ENCODE assay signal across 22 mouse cellular contexts in genomic region chr6:83058725-83059124, GRCm38 (mm10). TPM values are rescaled to one million over a fixed set of nuclear protein-coding genes. Genes with fewer than 3 reads are reported as not detected.
DNase-seq lines count a peak whose midpoint lies in the region; ATAC-seq and TF ChIP-seq lines count a peak whose summit lies in the region.
"Had no signal": no experiment of that assay in that cellular context is flagged by ENCODE, and none has a peak within 500 bp of the region (broad histone marks: within the 10 kb centered on the region; RNA-seq: fewer than 3 reads in every experiment).

No protein-coding gene starts in this region.

- TF ChIP-seq CTCF in stomach, postnatal 0 days (IDR thresholded peaks at IDR 0.05; ENCODE audit: low read depth): no peak

- no peak overlapping the region for H3K27ac ChIP-seq in midbrain, embryonic 12.5 days (replicated peaks)
- H3K27ac ChIP-seq in midbrain, embryonic 11.5 days (ENCODE audit: low read depth, low read length): no peak overlapping the region
- H3K27ac ChIP-seq in liver, embryonic 16.5 days (ENCODE audit: low read length): no peak overlapping the region
- H3K27ac ChIP-seq in stomach, postnatal 0 days (replicated peaks): peak overlapping the region; percentile 53; the same call in 1 of the 2 replicates
- H3K27ac ChIP-seq in forebrain, embryonic 16.5 days (ENCODE audit: low read length): no peak overlapping the region
- H3K27ac ChIP-seq: embryonic facial prominence, embryonic 12.5 days; forebrain, embryonic 15.5 days; limb, embryonic 10.5 days; midbrain, embryonic 10.5 days; neural tube, embryonic 13.5 days had no signal

- peaks cover 62% of the 10 kb centered on the region for H3K36me3 ChIP-seq in erythroblast, embryonic 14.5 days (ENCODE audit: control insufficient read depth)
- peaks cover 19% of the 10 kb centered on the region for H3K36me3 ChIP-seq in midbrain, embryonic 12.5 days
- peaks cover 5% of the 10 kb centered on the region; the same call in 1 of the 2 replicates for H3K36me3 ChIP-seq in midbrain, embryonic 11.5 days (ENCODE audit: control insufficient read depth, insufficient read depth, low read length)
- H3K36me3 ChIP-seq in liver, embryonic 16.5 days (ENCODE audit: control insufficient read depth, insufficient read depth): peaks cover 15% of the 10 kb centered on the region
- peaks cover 11% of the 10 kb centered on the region for H3K36me3 ChIP-seq in stomach, postnatal 0 days (ENCODE audit: control insufficient read depth, insufficient read depth, low read length)
- H3K36me3 ChIP-seq in forebrain, embryonic 16.5 days (ENCODE audit: control insufficient read depth, insufficient read depth): no peaks in the 10 kb centered on the region

- peaks cover 31% of the 10 kb centered on the region for H3K27me3 ChIP-seq in erythroblast, embryonic 14.5 days (ENCODE audit: control insufficient read depth)
- peaks cover 43% of the 10 kb centered on the region for H3K27me3 ChIP-seq in midbrain, embryonic 12.5 days
- peaks cover 14% of the 10 kb centered on the region for H3K27me3 ChIP-seq in midbrain, embryonic 11.5 days (ENCODE audit: control insufficient read depth, insufficient read depth, low read length)
- peaks cover 24% of the 10 kb centered on the region for H3K27me3 ChIP-seq in liver, embryonic 16.5 days (ENCODE audit: control insufficient read depth, insufficient read depth, low read depth, low read length)
- H3K27me3 ChIP-seq in stomach, postnatal 0 days (ENCODE audit: control insufficient read depth, insufficient read depth, low read length): no peaks in the 10 kb centered on the region
- peaks cover 27% of the 10 kb centered on the region for H3K27me3 ChIP-seq in forebrain, embryonic 16.5 days (replicated peaks; ENCODE audit: control insufficient read depth, insufficient read depth, low read length)

- peak overlapping the region; percentile 45 for H3K4me3 ChIP-seq in erythroblast, embryonic 14.5 days (replicated peaks)
- no peak overlapping the region for H3K4me3 ChIP-seq in midbrain, embryonic 12.5 days
- H3K4me3 ChIP-seq in midbrain, embryonic 11.5 days (ENCODE audit: low read depth, low read length): no peak overlapping the region
- peak overlapping the region; percentile 38 for H3K4me3 ChIP-seq in liver, embryonic 16.5 days (ENCODE audit: low read depth, low read length)
- no peak overlapping the region for H3K4me3 ChIP-seq in stomach, postnatal 0 days (ENCODE audit: low read depth, low read length)
- no peak overlapping the region for H3K4me3 ChIP-seq in forebrain, embryonic 16.5 days (replicated peaks; ENCODE audit: low read length)
- H3K4me3 ChIP-seq: embryonic facial prominence, embryonic 12.5 days; forebrain, embryonic 15.5 days; limb, embryonic 10.5 days; midbrain, embryonic 10.5 days; neural tube, embryonic 13.5 days had no signal

- DNase-seq in midbrain, embryonic 11.5 days (ENCODE audit: low spot score, missing footprints): no peak
- DNase-seq in stomach, postnatal 0 days (ENCODE audit: low spot score): no peak
- DNase-seq: cerebellum, adult 8-10 months; gastrocnemius, postnatal 36 days; kidney, postnatal 36 days; lung, embryonic 14.5 days; lung, postnatal 36 days; right cerebral cortex, adult 18-20 months had no signal

- H3K9ac ChIP-seq in midbrain, embryonic 12.5 days (replicated peaks): 0 out of 2 replicates have a peak overlapping the region, but pooled peaks have one; percentile 31
- H3K9ac ChIP-seq in midbrain, embryonic 11.5 days (ENCODE audit: low read length): no peak overlapping the region
- no peak overlapping the region; the same call in 1 of the 2 replicates for H3K9ac ChIP-seq in liver, embryonic 16.5 days (ENCODE audit: low read depth, low read length)
- H3K9ac ChIP-seq in stomach, postnatal 0 days (ENCODE audit: low read length): 0 out of 2 replicates have a peak overlapping the region, but pooled peaks have one; percentile 27
- no peak overlapping the region for H3K9ac ChIP-seq in forebrain, embryonic 16.5 days (replicated peaks; ENCODE audit: low read depth, low read length)
- H3K9ac ChIP-seq: embryonic facial prominence, embryonic 12.5 days; forebrain, embryonic 15.5 days; lung, embryonic 14.5 days; neural tube, embryonic 13.5 days had no signal

- H3K4me2 ChIP-seq in midbrain, embryonic 12.5 days (replicated peaks): no peak overlapping the region
- no peak overlapping the region for H3K4me2 ChIP-seq in midbrain, embryonic 11.5 days
- peak overlapping the region; percentile 30 for H3K4me2 ChIP-seq in liver, embryonic 16.5 days (ENCODE audit: low read depth, low read length)
- H3K4me2 ChIP-seq in stomach, postnatal 0 days (replicated peaks; ENCODE audit: low read depth): peak overlapping the region; percentile 43
- no peak overlapping the region for H3K4me2 ChIP-seq in forebrain, embryonic 16.5 days (ENCODE audit: low read length)
- H3K4me2 ChIP-seq: embryonic facial prominence, embryonic 12.5 days; forebrain, embryonic 15.5 days; lung, embryonic 14.5 days; neural tube, embryonic 13.5 days had no signal

- TF ChIP-seq EP300 in stomach, postnatal 0 days (optimal IDR thresholded peaks at IDR 0.05): no peak

- ATAC-seq in erythroblast, adult 5-6 weeks (replicated peaks; ENCODE audit: low FRiP score, poor library complexity, severe bottlenecking): no peak
- ATAC-seq in midbrain, embryonic 12.5 days (ENCODE audit: low FRiP score, low read depth): no peak
- ATAC-seq in midbrain, embryonic 11.5 days (ENCODE audit: low FRiP score): no peak
- no peak for ATAC-seq in liver, embryonic 16.5 days (ENCODE audit: low read depth)
- ATAC-seq in stomach, postnatal 0 days (ENCODE audit: low FRiP score, low TSS enrichment): no peak
- ATAC-seq in forebrain, embryonic 16.5 days: no peak
- no peak for ATAC-seq in cerebellum, adult (ENCODE audit: insufficient number of reproducible peaks, low FRiP score, low TSS enrichment)
- ATAC-seq: forebrain, embryonic 15.5 days; inflammation-experienced regulatory T-cells, adult 6 months had no signal

- no peaks in the 10 kb centered on the region for H3K9me3 ChIP-seq in erythroblast, embryonic 14.5 days (ENCODE audit: control insufficient read depth, low read length)
- no peaks in the 10 kb centered on the region for H3K9me3 ChIP-seq in midbrain, embryonic 12.5 days
- H3K9me3 ChIP-seq in midbrain, embryonic 11.5 days (ENCODE audit: control insufficient read depth, low read length): no peaks in the 10 kb centered on the region
- H3K9me3 ChIP-seq in liver, embryonic 16.5 days (replicated peaks; ENCODE audit: control insufficient read depth, low read length): no peaks in the 10 kb centered on the region
- H3K9me3 ChIP-seq in stomach, postnatal 0 days (ENCODE audit: control insufficient read depth, low read length): no peaks in the 10 kb centered on the region
- H3K9me3 ChIP-seq in forebrain, embryonic 16.5 days (ENCODE audit: control insufficient read depth, low read length): no peaks in the 10 kb centered on the region
- H3K9me3 ChIP-seq: embryonic facial prominence, embryonic 12.5 days; forebrain, embryonic 15.5 days; G1E; limb, embryonic 10.5 days; midbrain, embryonic 10.5 days; neural tube, embryonic 13.5 days had no signal

- peaks cover 44% of the 10 kb centered on the region for H3K4me1 ChIP-seq in erythroblast, embryonic 14.5 days (ENCODE audit: control insufficient read depth)
- peaks cover 11% of the 10 kb centered on the region for H3K4me1 ChIP-seq in midbrain, embryonic 12.5 days
- peaks cover 8% of the 10 kb centered on the region for H3K4me1 ChIP-seq in midbrain, embryonic 11.5 days (ENCODE audit: control insufficient read depth, insufficient read depth, low read length)
- peaks cover 15% of the 10 kb centered on the region for H3K4me1 ChIP-seq in liver, embryonic 16.5 days (ENCODE audit: control insufficient read depth, low read depth, low read length)
- H3K4me1 ChIP-seq in stomach, postnatal 0 days (replicated peaks; ENCODE audit: control insufficient read depth, insufficient read depth): no peaks in the 10 kb centered on the region; the same call in 1 of the 2 replicates
- H3K4me1 ChIP-seq in forebrain, embryonic 16.5 days (replicated peaks; ENCODE audit: control insufficient read depth, insufficient read depth, low read length): peaks cover 10% of the 10 kb centered on the region

- WGBS in midbrain, embryonic 12.5 days: 64% methylated on average over 2 of the region's 2 CpGs
- 73% methylated on average over 2 of the region's 2 CpGs for WGBS in midbrain, embryonic 11.5 days
- WGBS in liver, embryonic 16.5 days (ENCODE audit: insufficient replicate concordance): 70% methylated on average over 2 of the region's 2 CpGs
- WGBS in stomach, postnatal 0 days: 92% methylated on average over 2 of the region's 2 CpGs
- 73% methylated on average over 2 of the region's 2 CpGs for whole genome bisulfite sequencing in forebrain, embryonic 16.5 days

RNA-seq across cellular contexts. Expression of gene Dqx1, which starts 1.1 kb away (rescaled TPM):
- 0.14 and 0.18 TPM in 2 replicates for polyA plus RNA-seq in erythroblast, embryonic 14.5 days (2012)
- total RNA-seq in erythroblast, adult 5-6 weeks (2015; ENCODE audit: low replicate concordance): 1.7 and 3.5 TPM in 2 replicates
- total RNA-seq in erythroblast, adult 5-6 weeks (2017; ENCODE audit: low replicate concordance): 4.2 and 6.7 TPM in 2 replicates
- 0.93 and 1.1 TPM in 2 replicates for polyA plus RNA-seq in midbrain, embryonic 12.5 days (2016; fragmentation: Nextera tagmentation; extraction: Ambion mirVana)
- polyA plus RNA-seq in midbrain, embryonic 11.5 days (2014; fragmentation: Nextera tagmentation; extraction: Ambion mirVana): 0.43 and 0.68 TPM in 2 replicates
- polyA plus RNA-seq in liver, embryonic 16.5 days (2015; fragmentation: Nextera tagmentation; extraction: Ambion mirVana): 9.0 and 9.3 TPM in 2 replicates
- polyA plus RNA-seq in stomach, postnatal 0 days (2015; fragmentation: Nextera tagmentation; extraction: Ambion mirVana): 5.4 and 5.8 TPM in 2 replicates
- 0.30 and 0.31 TPM in 2 replicates for polyA plus RNA-seq in forebrain, embryonic 16.5 days (2015; fragmentation: Nextera tagmentation; extraction: Ambion mirVana)

RNA-seq across cellular contexts. Expression of gene Htra2, which starts 3.7 kb away (rescaled TPM):
- polyA plus RNA-seq in erythroblast, embryonic 14.5 days (2012): 6.2 and 6.6 TPM in 2 replicates
- 69.4 and 97.8 TPM in 2 replicates for total RNA-seq in erythroblast, adult 5-6 weeks (2015; ENCODE audit: low replicate concordance)
- 41.9 and 57.7 TPM in 2 replicates for total RNA-seq in erythroblast, adult 5-6 weeks (2017; ENCODE audit: low replicate concordance)
- 63.2 and 63.9 TPM in 2 replicates for polyA plus RNA-seq in midbrain, embryonic 12.5 days (2016; fragmentation: Nextera tagmentation; extraction: Ambion mirVana)
- polyA plus RNA-seq in midbrain, embryonic 11.5 days (2014; fragmentation: Nextera tagmentation; extraction: Ambion mirVana): 28.2 and 30.0 TPM in 2 replicates
- 72.0 and 72.4 TPM in 2 replicates for polyA plus RNA-seq in liver, embryonic 16.5 days (2015; fragmentation: Nextera tagmentation; extraction: Ambion mirVana)
- polyA plus RNA-seq in stomach, postnatal 0 days (2015; fragmentation: Nextera tagmentation; extraction: Ambion mirVana): 31.3 and 35.7 TPM in 2 replicates
- 70.7 and 77.8 TPM in 2 replicates for polyA plus RNA-seq in forebrain, embryonic 16.5 days (2015; fragmentation: Nextera tagmentation; extraction: Ambion mirVana)

RNA-seq across cellular contexts. Expression of gene Aup1, which starts 4.4 kb away (rescaled TPM):
- polyA plus RNA-seq in erythroblast, embryonic 14.5 days (2012): 310 and 339 TPM in 2 replicates
- total RNA-seq in erythroblast, adult 5-6 weeks (2015; ENCODE audit: low replicate concordance): 197 and 242 TPM in 2 replicates
- 212 and 218 TPM in 2 replicates for total RNA-seq in erythroblast, adult 5-6 weeks (2017; ENCODE audit: low replicate concordance)
- 150 and 159 TPM in 2 replicates for polyA plus RNA-seq in midbrain, embryonic 12.5 days (2016; fragmentation: Nextera tagmentation; extraction: Ambion mirVana)
- 109 and 111 TPM in 2 replicates for polyA plus RNA-seq in midbrain, embryonic 11.5 days (2014; fragmentation: Nextera tagmentation; extraction: Ambion mirVana)
- polyA plus RNA-seq in liver, embryonic 16.5 days (2015; fragmentation: Nextera tagmentation; extraction: Ambion mirVana): 180 and 190 TPM in 2 replicates
- polyA plus RNA-seq in stomach, postnatal 0 days (2015; fragmentation: Nextera tagmentation; extraction: Ambion mirVana): 135 and 150 TPM in 2 replicates
- 157 and 186 TPM in 2 replicates for polyA plus RNA-seq in forebrain, embryonic 16.5 days (2015; fragmentation: Nextera tagmentation; extraction: Ambion mirVana)

RNA-seq across cellular contexts. Expression of gene Tlx2, which starts 11.4 kb away (rescaled TPM):
- not detected in 2 replicates for polyA plus RNA-seq in erythroblast, embryonic 14.5 days (2012)
- not detected in 2 replicates for total RNA-seq in erythroblast, adult 5-6 weeks (2015; ENCODE audit: low replicate concordance)
- total RNA-seq in erythroblast, adult 5-6 weeks (2017; ENCODE audit: low replicate concordance): not detected in 2 replicates
- not detected in 2 replicates for polyA plus RNA-seq in midbrain, embryonic 12.5 days (2016; fragmentation: Nextera tagmentation; extraction: Ambion mirVana)
- not detected in 2 replicates for polyA plus RNA-seq in midbrain, embryonic 11.5 days (2014; fragmentation: Nextera tagmentation; extraction: Ambion mirVana)
- not detected in 2 replicates for polyA plus RNA-seq in liver, embryonic 16.5 days (2015; fragmentation: Nextera tagmentation; extraction: Ambion mirVana)
- 2.4 TPM in 2 replicates for polyA plus RNA-seq in stomach, postnatal 0 days (2015; fragmentation: Nextera tagmentation; extraction: Ambion mirVana)
- not detected in 2 replicates for polyA plus RNA-seq in forebrain, embryonic 16.5 days (2015; fragmentation: Nextera tagmentation; extraction: Ambion mirVana)
- total RNA-seq: G1E; gastrocnemius, postnatal 36 days; left cerebral cortex, adult 18-20 months had no signal
- polyA plus RNA-seq: forebrain, embryonic 15.5 days; G1E; inflammation-experienced regulatory T-cells, adult 6 months; limb, embryonic 10.5 days had no signal

RNA-seq across cellular contexts. Expression of gene Pcgf1, which starts 18.9 kb away (rescaled TPM):
- polyA plus RNA-seq in erythroblast, embryonic 14.5 days (2012): 1.5 and 2.2 TPM in 2 replicates
- total RNA-seq in erythroblast, adult 5-6 weeks (2015; ENCODE audit: low replicate concordance): 19.8 and 29.7 TPM in 2 replicates
- total RNA-seq in erythroblast, adult 5-6 weeks (2017; ENCODE audit: low replicate concordance): 11.0 and 18.1 TPM in 2 replicates
- polyA plus RNA-seq in midbrain, embryonic 12.5 days (2016; fragmentation: Nextera tagmentation; extraction: Ambion mirVana): 41.2 and 42.2 TPM in 2 replicates
- 31.5 and 35.5 TPM in 2 replicates for polyA plus RNA-seq in midbrain, embryonic 11.5 days (2014; fragmentation: Nextera tagmentation; extraction: Ambion mirVana)
- 15.6 and 17.1 TPM in 2 replicates for polyA plus RNA-seq in liver, embryonic 16.5 days (2015; fragmentation: Nextera tagmentation; extraction: Ambion mirVana)
- polyA plus RNA-seq in stomach, postnatal 0 days (2015; fragmentation: Nextera tagmentation; extraction: Ambion mirVana): 13.1 and 14.0 TPM in 2 replicates
- 45.5 and 46.5 TPM in 2 replicates for polyA plus RNA-seq in forebrain, embryonic 16.5 days (2015; fragmentation: Nextera tagmentation; extraction: Ambion mirVana)

Comparison
In these comparisons a context has a peak if more than half of its experiments do, and no peak if none do; other contexts are left out.
1. H3K9ac ChIP-seq: peak in midbrain, embryonic 12.5 days (single experiment) and stomach, postnatal 0 days (single experiment); none in midbrain, embryonic 11.5 days (single experiment), liver, embryonic 16.5 days (single experiment) and forebrain, embryonic 16.5 days (single experiment).
2. H3K4me3 ChIP-seq: peak in erythroblast, embryonic 14.5 days (single experiment) and liver, embryonic 16.5 days (single experiment); none in midbrain, embryonic 12.5 days (single experiment), midbrain, embryonic 11.5 days (single experiment), stomach, postnatal 0 days (single experiment) and forebrain, embryonic 16.5 days (single experiment).
3. H3K4me2 ChIP-seq: peak in liver, embryonic 16.5 days (single experiment) and stomach, postnatal 0 days (single experiment); none in midbrain, embryonic 12.5 days (single experiment), midbrain, embryonic 11.5 days (single experiment) and forebrain, embryonic 16.5 days (single experiment).